Mouse (Mus musculus): ENCODE measurements around the gene Kif13a.

DNA sequence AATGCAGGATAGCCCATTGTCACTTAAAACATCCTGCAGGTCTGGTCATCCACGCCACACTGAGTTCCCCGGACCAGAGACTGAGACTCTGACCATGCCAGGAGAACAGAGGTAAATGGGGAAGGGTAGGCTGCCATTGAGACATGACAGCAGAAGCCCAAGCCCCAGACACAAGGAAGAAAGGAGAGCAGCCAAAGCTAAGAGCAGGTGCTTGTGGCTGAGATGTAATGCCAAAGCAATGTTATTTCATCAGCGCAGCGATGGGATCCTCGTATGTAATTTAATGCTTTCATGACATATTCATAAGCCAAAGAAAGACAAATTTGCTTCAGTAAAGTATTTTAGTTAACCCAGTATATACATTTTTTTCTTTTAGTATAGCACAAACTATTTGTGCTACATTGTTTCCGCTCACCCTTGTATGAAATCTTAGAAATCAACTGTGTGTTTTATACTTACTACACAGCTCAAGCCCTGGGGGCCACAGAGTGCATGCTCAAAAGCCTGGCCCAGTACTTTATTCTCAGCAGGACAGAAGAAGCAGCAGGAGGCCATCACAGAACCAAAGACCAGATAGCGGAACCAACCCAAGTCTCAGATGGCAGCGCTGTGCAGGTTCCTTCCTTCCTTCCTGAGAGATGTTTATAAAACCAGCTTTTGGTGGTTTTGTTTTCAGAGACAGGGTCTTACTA, 71.4 kb downstream of the Kif13a start:
- no peak for TF ChIP-seq CTCF (IDR thresholded peaks at IDR 0.05; ENCODE audit: low read depth)
- TF ChIP-seq EP300 (IDR thresholded peaks at IDR 0.05; ENCODE audit: low read depth) = no peak
